Mouse (Mus musculus) bone marrow macrophage, adult 2 months (primary cell): ENCODE measurements at regions not wholly inside any gene's neighbourhood (a gene's known extent, or its start where the extent isn't known, plus 50 kb on each side); places are given as distances from the start of the nearest gene placed in this dataset.

Experiments used
- CTCF ChIP-seq: IDR thresholded peaks from 2 replicates; pipeline ENCODE4 v1.5.1; 2012; ENCODE audit warnings: low read depth, mild to moderate bottlenecking, low read length, moderate library complexity
- POLR2A ChIP-seq: IDR thresholded peaks from 2 replicates; pipeline ENCODE4 v1.6.1; 2012; ENCODE audit warnings: mild to moderate bottlenecking, low read depth, low read length, borderline replicate concordance

- TF ChIP-seq POLR2A, result no peak
- TF ChIP-seq CTCF, result no peak
Measured at GRCm38 (mm10) chr6:99844775-99845507, 118.7 kb upstream of the Prok2 start.
